Mouse (Mus musculus): ENCODE measurements around the gene Mypop. TPM values are rescaled to one million over a fixed set of nuclear protein-coding genes. Genes with fewer than 3 reads are reported as not detected.

Gene Mypop
- 35.6 and 42.9 TPM in 2 replicates for polyA plus RNA-seq (2012; rRNA removed)

DNA sequence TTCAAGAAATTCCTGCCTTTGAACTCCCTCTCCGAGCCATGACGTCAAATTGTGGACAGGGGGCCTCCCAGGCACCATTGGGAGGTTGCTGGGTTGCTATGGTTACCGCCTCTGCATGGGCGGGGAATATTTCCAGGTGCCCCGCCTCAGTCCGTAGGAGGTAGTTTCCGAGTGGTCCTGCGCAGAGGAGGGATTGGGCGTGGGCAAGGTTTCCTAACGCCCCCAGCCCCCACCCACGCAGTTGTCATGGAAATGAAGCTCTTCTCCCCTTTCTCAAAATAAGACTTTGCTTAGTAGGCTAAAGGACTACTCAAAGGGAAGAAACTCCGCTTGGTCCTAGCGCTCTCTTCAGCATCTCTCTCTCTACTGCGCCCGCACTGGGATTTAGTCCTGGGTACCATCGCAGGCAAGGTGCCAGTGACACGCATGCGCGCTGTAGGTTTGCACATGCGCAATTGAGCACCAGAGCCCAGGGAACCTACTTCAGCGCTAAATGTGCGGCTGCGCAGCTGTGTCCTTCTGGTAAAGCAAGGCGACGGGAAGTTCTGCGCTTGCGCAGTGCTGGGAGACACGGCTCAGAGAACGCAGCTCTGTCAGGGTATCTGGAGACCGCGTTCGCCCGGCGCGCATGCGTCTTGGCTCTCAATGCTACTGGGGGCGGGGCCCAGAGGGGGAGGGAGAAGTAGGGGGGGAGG is at the start of gene Mypop:
Gene Mypop (plus strand): TSS at position 645 of the 695 bp plus-strand sequence.
- Histone ChIP-seq H3K27me3 (ENCODE audit: control insufficient read depth, insufficient read depth, low read length) (no peaks in the 10 kb centered on the region), H3K4me3 (ENCODE audit: control insufficient read depth, low read depth, low read length) (peak within 1 kb of the TSS; percentile 90), H3K27ac (ENCODE audit: control insufficient read depth, insufficient read depth, low read depth, low read length) (peak within 1 kb of the TSS; percentile 78), H3K36me3 (ENCODE audit: control insufficient read depth, insufficient read depth, low read length) (no peaks in the 10 kb centered on the region), H3K4me1 (ENCODE audit: control insufficient read depth, insufficient read depth, low read length) (peaks cover 22% of the 10 kb centered on the region)
- no peak for TF ChIP-seq CTCF (IDR thresholded peaks at IDR 0.05; ENCODE audit: control insufficient read depth, insufficient read depth, insufficient replicate concordance, low read depth, low read length)
- peak; percentile 67 for TF ChIP-seq POLR2A (IDR thresholded peaks at IDR 0.05; ENCODE audit: control insufficient read depth, low read depth, low read length)

DNA sequence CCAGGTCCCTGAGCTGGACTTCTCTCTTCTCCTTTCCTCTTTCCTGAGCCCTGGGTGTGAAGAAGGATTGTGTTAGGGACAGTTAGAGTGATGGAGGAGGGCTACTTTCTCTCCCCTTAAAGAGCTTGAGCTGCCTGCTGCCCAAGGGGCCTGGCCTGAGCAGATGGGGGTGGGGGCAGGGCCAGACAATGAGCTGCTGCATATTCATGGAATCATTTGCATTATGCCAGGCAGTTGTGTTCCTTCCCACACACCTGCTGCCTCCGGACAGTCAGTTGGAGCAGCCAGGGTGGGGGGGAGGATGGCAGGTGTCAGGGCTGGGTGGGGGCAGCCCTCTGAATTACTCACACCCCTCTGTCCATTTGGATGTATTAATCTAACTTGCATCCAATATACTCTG is 48.7 kb upstream of the Mypop start:
- H3K4me1 ChIP-seq (ENCODE audit: control insufficient read depth, insufficient read depth, low read length) = peaks cover 12% of the 10 kb centered on the region
- no peaks in the 10 kb centered on the region for H3K27me3 ChIP-seq (ENCODE audit: control insufficient read depth, insufficient read depth, low read length)
- no peaks in the 10 kb centered on the region for H3K36me3 ChIP-seq (ENCODE audit: control insufficient read depth, insufficient read depth, low read length)
- H3K4me3 ChIP-seq (ENCODE audit: control insufficient read depth, low read depth, low read length) = no peak overlapping the region
- no peak for TF ChIP-seq CTCF (IDR thresholded peaks at IDR 0.05; ENCODE audit: control insufficient read depth, insufficient read depth, insufficient replicate concordance, low read depth, low read length)
- TF ChIP-seq POLR2A (IDR thresholded peaks at IDR 0.05; ENCODE audit: control insufficient read depth, low read depth, low read length) = no peak
- no peak overlapping the region for H3K27ac ChIP-seq (ENCODE audit: control insufficient read depth, insufficient read depth, low read depth, low read length)

DNA sequence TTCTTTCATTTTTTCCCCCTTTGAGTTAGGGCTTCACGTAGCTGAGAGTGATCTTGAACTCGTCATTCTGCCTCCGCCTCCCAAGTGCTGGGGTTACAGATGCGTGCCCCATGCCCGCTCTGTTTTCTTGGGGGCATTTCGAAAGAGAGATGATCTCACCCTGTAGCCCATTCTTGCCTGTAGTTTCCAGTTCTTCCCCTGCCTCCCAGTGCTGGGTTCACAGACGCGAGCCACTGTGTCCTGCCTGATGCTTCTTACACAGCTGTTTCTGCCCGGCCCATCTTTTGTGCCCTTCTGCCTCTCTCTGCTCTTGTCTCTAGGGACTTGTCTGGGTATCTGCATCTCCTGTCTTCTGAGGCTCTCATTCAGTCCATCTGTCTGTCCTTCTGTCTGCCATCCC is 48.2 kb upstream of the Mypop start:
- no peak overlapping the region for H3K27ac ChIP-seq (ENCODE audit: control insufficient read depth, insufficient read depth, low read depth, low read length)
- TF ChIP-seq CTCF (IDR thresholded peaks at IDR 0.05; ENCODE audit: control insufficient read depth, insufficient read depth, insufficient replicate concordance, low read depth, low read length) (no peak), POLR2A (IDR thresholded peaks at IDR 0.05; ENCODE audit: control insufficient read depth, low read depth, low read length) (no peak)
- no peak overlapping the region for H3K4me3 ChIP-seq (ENCODE audit: control insufficient read depth, low read depth, low read length)
- H3K27me3 ChIP-seq (ENCODE audit: control insufficient read depth, insufficient read depth, low read length) = no peaks in the 10 kb centered on the region
- H3K4me1 ChIP-seq (ENCODE audit: control insufficient read depth, insufficient read depth, low read length) = peaks cover 10% of the 10 kb centered on the region
- H3K36me3 ChIP-seq (ENCODE audit: control insufficient read depth, insufficient read depth, low read length) = no peaks in the 10 kb centered on the region

- H3K27me3 ChIP-seq (ENCODE audit: control insufficient read depth, insufficient read depth, low read length) = no peaks in the 10 kb centered on the region
- no peak for TF ChIP-seq POLR2A (IDR thresholded peaks at IDR 0.05; ENCODE audit: control insufficient read depth, low read depth, low read length)
- no peak for TF ChIP-seq CTCF (IDR thresholded peaks at IDR 0.05; ENCODE audit: control insufficient read depth, insufficient read depth, insufficient replicate concordance, low read depth, low read length)
- H3K36me3 ChIP-seq (ENCODE audit: control insufficient read depth, insufficient read depth, low read length) = no peaks in the 10 kb centered on the region
- H3K4me3 ChIP-seq (ENCODE audit: control insufficient read depth, low read depth, low read length) = no peak overlapping the region
- no peak overlapping the region for H3K27ac ChIP-seq (ENCODE audit: control insufficient read depth, insufficient read depth, low read depth, low read length)
- peaks cover 22% of the 10 kb centered on the region for H3K4me1 ChIP-seq (ENCODE audit: control insufficient read depth, insufficient read depth, low read length)
Observed at GRCm38 (mm10) chr7:18948151-18948550, 42.9 kb upstream of the Mypop start.

DNA sequence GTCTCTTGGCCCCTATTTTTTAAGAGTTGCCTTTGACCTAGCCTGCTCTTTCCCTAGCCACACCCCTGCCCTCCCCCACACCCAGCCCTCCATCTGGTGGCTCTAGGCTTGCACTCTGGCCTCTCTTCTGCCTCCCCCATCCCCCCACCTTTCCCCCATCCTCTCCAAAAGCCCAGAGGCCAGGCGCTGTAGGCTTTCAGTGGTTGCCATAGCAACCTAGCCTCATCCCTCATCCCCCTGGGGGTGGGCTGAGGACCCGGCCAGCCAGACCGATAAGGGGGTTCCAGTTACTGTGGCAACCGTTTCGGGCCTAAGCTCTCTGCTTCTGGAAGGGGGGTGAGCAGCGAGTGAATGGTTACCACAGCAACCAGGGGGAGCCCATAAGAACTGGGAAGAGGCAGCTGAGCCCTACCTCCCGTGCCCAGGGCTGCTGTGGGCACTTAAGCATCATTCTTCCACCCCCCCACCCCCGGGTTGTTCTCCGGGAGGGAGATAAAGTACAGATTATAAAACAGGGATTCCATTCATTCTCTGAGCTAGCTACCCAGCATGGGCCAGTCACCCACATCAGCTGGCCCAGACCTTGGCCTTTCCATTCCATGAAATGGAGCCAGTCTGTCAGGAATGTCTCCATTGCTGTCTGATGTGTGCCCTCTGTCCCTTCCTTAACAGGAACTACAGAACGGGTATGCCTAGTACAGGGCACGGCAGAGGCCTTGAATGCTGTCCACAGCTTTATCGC is 41.1 kb upstream of the Mypop start:
- H3K27ac ChIP-seq (ENCODE audit: control insufficient read depth, insufficient read depth, low read depth, low read length) = peak overlapping the region; percentile 81
- H3K27me3 ChIP-seq (ENCODE audit: control insufficient read depth, insufficient read depth, low read length) = no peaks in the 10 kb centered on the region
- TF ChIP-seq POLR2A (IDR thresholded peaks at IDR 0.05; ENCODE audit: control insufficient read depth, low read depth, low read length) (no peak; the same call in 1 of the 2 replicates), CTCF (IDR thresholded peaks at IDR 0.05; ENCODE audit: control insufficient read depth, insufficient read depth, insufficient replicate concordance, low read depth, low read length) (no peak)
- H3K4me3 ChIP-seq (ENCODE audit: control insufficient read depth, low read depth, low read length) = peak overlapping the region; percentile 90
- peaks cover 22% of the 10 kb centered on the region for H3K4me1 ChIP-seq (ENCODE audit: control insufficient read depth, insufficient read depth, low read length)
- no peaks in the 10 kb centered on the region for H3K36me3 ChIP-seq (ENCODE audit: control insufficient read depth, insufficient read depth, low read length)

GRCm38 (mm10) chr7:18950523-18951315 is 40.3 kb upstream of the Mypop start:
- Histone ChIP-seq H3K4me3 (ENCODE audit: control insufficient read depth, low read depth, low read length) (peak overlapping the region; percentile 90), H3K4me1 (ENCODE audit: control insufficient read depth, insufficient read depth, low read length) (peaks cover 22% of the 10 kb centered on the region), H3K36me3 (ENCODE audit: control insufficient read depth, insufficient read depth, low read length) (no peaks in the 10 kb centered on the region), H3K27ac (ENCODE audit: control insufficient read depth, insufficient read depth, low read depth, low read length) (peak overlapping the region; percentile 81), H3K27me3 (ENCODE audit: control insufficient read depth, insufficient read depth, low read length) (no peaks in the 10 kb centered on the region)
- TF ChIP-seq CTCF (IDR thresholded peaks at IDR 0.05; ENCODE audit: control insufficient read depth, insufficient read depth, insufficient replicate concordance, low read depth, low read length) (no peak), POLR2A (IDR thresholded peaks at IDR 0.05; ENCODE audit: control insufficient read depth, low read depth, low read length) (no peak; the same call in 1 of the 2 replicates)

DNA sequence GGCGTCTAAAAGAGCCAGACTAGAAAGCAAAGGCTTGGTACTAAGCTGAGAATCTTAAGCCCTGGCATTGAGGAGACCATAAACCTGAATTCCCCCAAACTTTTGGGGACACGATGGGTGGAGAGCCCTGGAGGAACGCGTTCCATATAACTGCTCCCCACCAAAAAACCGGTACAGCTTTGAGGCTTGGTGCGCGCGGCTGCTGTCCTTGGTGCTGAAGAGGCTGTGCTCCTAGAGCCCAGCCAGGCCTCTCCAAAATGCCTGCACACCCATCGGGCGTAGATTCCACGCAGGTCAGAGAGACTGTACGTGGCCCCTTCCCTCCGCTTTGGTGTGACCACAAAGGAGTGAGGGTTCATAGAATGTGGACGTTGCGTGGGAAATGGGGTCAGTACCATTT is 39.6 kb upstream of the Mypop start:
- peak; percentile 14; the same call in 1 of the 2 replicates for TF ChIP-seq CTCF (IDR thresholded peaks at IDR 0.05; ENCODE audit: control insufficient read depth, insufficient read depth, insufficient replicate concordance, low read depth, low read length)
- no peak; the same call in 1 of the 2 replicates for TF ChIP-seq POLR2A (IDR thresholded peaks at IDR 0.05; ENCODE audit: control insufficient read depth, low read depth, low read length)
- H3K27me3 ChIP-seq (ENCODE audit: control insufficient read depth, insufficient read depth, low read length) = no peaks in the 10 kb centered on the region
- no peaks in the 10 kb centered on the region for H3K36me3 ChIP-seq (ENCODE audit: control insufficient read depth, insufficient read depth, low read length)
- peak overlapping the region; percentile 90 for H3K4me3 ChIP-seq (ENCODE audit: control insufficient read depth, low read depth, low read length)
- peaks cover 20% of the 10 kb centered on the region for H3K4me1 ChIP-seq (ENCODE audit: control insufficient read depth, insufficient read depth, low read length)
- peak overlapping the region; percentile 81 for H3K27ac ChIP-seq (ENCODE audit: control insufficient read depth, insufficient read depth, low read depth, low read length)
